Mouse (Mus musculus) brain, embryonic 18.5 days (tissue): ENCODE measurements around the gene Fam193a.
A peak's percentile ranks its signal among the peaks of the same experiment; 100 is the strongest.

ENCODE experiments used
- DNase-seq: peaks from one replicate; pipeline ENCODE4 v3.0.0-alpha.2; 2012; ENCODE audit warnings: low read depth, low spot score

Fam193a gene

GRCm38 (mm10) chr5:34461294-34461693 is 91.6 kb downstream of the Fam193a start:
- DNase-seq = no peak

GRCm38 (mm10) chr5:34461841-34462240 is 92.1 kb downstream of the Fam193a start:
- no peak for DNase-seq

GRCm38 (mm10) chr5:34466079-34466478 is 96.3 kb downstream of the Fam193a start:
- no peak for DNase-seq

GRCm38 (mm10) chr5:34466648-34467047 is 96.9 kb downstream of the Fam193a start:
- DNase-seq = no peak

GRCm38 (mm10) chr5:34468039-34468775 is 98.5 kb downstream of the Fam193a start:
- DNase-seq = no peak

- DNase-seq = no peak
Observed at GRCm38 (mm10) chr5:34480926-34481325, 111.2 kb downstream of the Fam193a start.

GRCm38 (mm10) chr5:34485731-34486130 is 116.0 kb downstream of the Fam193a start:
- DNase-seq = no peak

- DNase-seq = no peak
Observed at GRCm38 (mm10) chr5:34487320-34488090, 117.8 kb downstream of the Fam193a start.

GRCm38 (mm10) chr5:34488741-34489417 is 119.1 kb downstream of the Fam193a start:
- DNase-seq = peak; percentile 26

GRCm38 (mm10) chr5:34489418-34489787 is 119.7 kb downstream of the Fam193a start:
- no peak for DNase-seq

- no peak for DNase-seq
Observed at GRCm38 (mm10) chr5:34496745-34497144, 127.0 kb downstream of the Fam193a start.

GRCm38 (mm10) chr5:34500886-34501285 is 131.2 kb downstream of the Fam193a start:
- no peak for DNase-seq

- no peak for DNase-seq
Observed at GRCm38 (mm10) chr5:34501588-34501987, 131.9 kb downstream of the Fam193a start.

GRCm38 (mm10) chr5:34502411-34502810 is 132.7 kb downstream of the Fam193a start:
- no peak for DNase-seq

- no peak for DNase-seq
Observed at GRCm38 (mm10) chr5:34502821-34503220, 133.1 kb downstream of the Fam193a start.

- DNase-seq = no peak
Observed at GRCm38 (mm10) chr5:34512486-34512885, 142.8 kb downstream of the Fam193a start.

GRCm38 (mm10) chr5:34513466-34514217 is 143.9 kb downstream of the Fam193a start, which contains the start of gene Tnip2:
Gene Tnip2 (minus strand): TSS chr5:34513991.
- DNase-seq = peak; percentile 52

GRCm38 (mm10) chr5:34514218-34514566 is 144.5 kb downstream of the Fam193a start:
- no peak for DNase-seq

GRCm38 (mm10) chr5:34515096-34515495 is 145.4 kb downstream of the Fam193a start:
- DNase-seq = no peak

- no peak for DNase-seq
Observed at GRCm38 (mm10) chr5:34517913-34518312, 148.2 kb downstream of the Fam193a start.

GRCm38 (mm10) chr5:34519389-34519910 is 149.7 kb downstream of the Fam193a start:
- no peak for DNase-seq
